Mouse (Mus musculus) heart, postnatal 14 days (tissue): Measurements from ENCODE around the gene Bgn. TPM values are rescaled to one million over a fixed set of nuclear protein-coding genes. Genes with fewer than 3 reads are reported as not detected.

Source experiments
- DNase-seq, 2 experiments: peaks; one replicate each; pipeline ENCODE4 v3.0.0; 2021 to 2022
- intact Hi-C: fragments of 180-260 bp; cut with DNase I; formaldehyde crosslinking; loops from one replicate; pipeline ENCODE4 v1.15.1; 2025
- total RNA-seq, 2 experiments: library from RNA; stranded (reverse); gene quantifications; 2 replicates each; pipeline ENCODE4 v1.2.3; 2021

The Bgn gene
- total RNA-seq, 2 experiments from 2014 or later, result 216 to 248 TPM

DNA sequence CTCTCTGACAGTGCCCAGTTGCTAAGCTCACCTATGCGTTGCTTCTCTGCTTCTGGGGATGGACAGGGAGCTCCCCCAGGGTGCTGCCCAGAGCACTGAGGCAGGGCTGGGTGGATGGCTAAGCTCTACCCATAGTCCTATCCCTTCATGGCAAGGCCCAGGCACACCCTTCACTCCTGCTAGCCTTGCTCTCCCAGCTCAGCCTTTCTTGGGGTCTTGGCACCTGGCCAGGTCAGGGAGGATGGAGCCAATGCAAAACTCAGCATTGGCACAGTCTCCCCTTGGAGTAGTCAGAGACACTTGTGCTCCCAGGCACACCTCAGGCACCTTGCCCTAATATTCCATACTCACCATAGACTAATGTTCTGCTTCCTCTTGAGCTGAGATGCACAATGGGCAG is 674 bp downstream of the Bgn start:
- peak; percentile 17 to 31 for DNase-seq
- intact Hi-C loops, result no loop called here

DNA sequence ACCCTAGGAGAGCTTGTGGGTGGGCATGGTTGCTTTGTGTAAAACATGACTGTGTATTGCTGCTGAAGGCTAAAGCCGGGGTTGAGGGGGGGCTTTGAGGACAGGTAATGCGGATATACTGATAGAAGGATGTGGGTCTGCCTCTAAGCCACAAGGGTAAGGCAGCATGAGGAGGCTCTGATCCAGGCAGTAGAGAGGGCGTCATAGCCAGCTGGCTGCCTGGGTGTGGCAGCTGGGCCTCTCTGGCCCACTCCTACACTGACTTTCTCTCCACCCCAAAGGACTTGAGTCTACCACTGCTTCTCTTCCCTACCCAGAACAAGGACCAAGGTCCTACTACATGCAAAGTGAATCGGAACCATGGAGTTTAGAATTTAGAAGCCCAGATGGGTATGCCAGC is 1.5 kb downstream of the Bgn start:
- intact Hi-C loops, result no loop called here
- no peak for DNase-seq

DNA sequence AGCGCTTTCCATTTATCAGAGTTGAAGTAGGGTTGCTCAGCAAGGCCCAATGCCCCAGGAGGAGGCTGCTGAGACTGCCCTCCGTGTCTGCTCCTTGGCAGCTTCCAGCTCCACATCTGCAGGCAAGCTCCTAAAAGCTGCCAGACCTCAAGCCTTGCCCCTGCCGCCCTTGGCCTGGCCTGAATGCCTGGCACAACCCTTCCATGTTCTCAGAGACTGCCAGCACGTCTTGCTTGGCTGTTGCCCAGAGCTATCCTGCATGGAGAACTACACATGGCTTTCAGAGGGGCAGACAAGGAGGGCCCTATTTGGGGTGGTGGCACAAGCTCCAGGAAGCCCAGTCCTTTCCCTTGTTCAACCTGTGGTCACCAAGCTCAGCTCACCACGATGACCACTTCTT is 3.5 kb downstream of the Bgn start:
- DNase-seq, result peak; percentile 15 to 28
- intact Hi-C loops, result no loop called here

DNA sequence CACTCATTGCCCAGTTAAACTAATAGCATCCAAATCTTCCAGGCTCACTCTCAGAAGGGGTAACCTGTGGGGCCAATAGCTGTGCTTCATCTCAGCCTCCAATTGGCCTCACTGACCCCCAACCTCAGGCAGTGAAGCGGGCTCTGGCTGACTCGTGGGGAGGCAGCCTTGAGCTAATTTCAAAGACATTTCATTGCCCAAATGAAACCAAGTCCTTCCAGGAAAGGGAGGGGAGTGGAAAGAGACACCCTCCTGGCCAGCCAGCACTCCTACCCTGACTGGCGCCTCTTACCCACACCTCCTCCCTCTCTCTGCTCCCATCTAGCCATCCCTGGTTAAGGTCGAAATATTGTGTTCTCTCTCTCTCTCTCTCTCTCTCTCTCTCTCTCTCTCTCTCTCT is 6.8 kb downstream of the Bgn start:
- intact Hi-C loops, result loop anchor here (5.0 kb wide), 2 partner anchors 178 to 438 kb away; no protein-coding TSS in a partner anchor
- DNase-seq, result no peak

DNA sequence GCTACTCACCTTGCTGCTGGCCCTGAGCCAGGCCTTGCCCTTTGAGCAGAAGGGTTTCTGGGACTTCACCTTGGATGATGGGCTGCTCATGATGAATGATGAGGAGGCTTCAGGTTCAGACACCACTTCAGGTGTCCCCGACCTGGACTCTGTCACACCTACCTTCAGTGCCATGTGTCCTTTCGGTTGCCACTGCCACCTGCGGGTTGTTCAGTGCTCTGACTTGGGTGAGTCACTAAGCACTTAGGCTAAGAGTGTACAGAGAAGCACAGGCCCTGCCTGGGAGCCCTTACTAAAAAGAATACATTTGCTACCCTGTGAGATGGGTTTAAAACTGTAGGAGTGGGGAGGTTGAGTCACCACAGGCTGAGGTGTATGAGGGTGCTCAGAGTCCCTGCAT is 7.4 kb downstream of the Bgn start:
- DNase-seq, result no peak
- intact Hi-C loops, result loop anchor here (5.0 kb wide), 2 partner anchors 179 to 439 kb away; no protein-coding TSS in a partner anchor

DNA sequence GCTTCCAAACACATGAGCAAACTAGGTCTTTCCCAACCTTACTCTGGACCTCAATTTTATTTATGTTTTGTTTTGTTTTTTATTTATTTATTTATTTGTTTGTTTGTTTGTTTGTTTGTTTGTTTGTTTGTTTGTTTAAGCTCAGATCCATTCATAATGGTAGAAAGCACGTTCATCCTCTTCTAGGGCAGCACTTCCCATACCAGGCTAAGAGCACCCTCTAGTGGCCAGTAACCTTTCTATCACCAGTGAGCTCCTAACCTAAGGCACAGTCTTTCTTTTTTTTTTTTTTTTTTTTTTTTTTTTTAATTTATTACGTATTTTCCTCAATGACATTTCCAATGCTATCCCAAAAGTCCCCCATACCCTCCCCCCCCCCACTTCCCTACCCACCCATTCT is 10.2 kb downstream of the Bgn start:
- DNase-seq, result peak; percentile 42 to 77
- intact Hi-C loops, result loop anchor here (1.0 to 5.0 kb wide), 4 partner anchors 34 to 441 kb away; partner anchors contain the start of gene Haus7

DNA sequence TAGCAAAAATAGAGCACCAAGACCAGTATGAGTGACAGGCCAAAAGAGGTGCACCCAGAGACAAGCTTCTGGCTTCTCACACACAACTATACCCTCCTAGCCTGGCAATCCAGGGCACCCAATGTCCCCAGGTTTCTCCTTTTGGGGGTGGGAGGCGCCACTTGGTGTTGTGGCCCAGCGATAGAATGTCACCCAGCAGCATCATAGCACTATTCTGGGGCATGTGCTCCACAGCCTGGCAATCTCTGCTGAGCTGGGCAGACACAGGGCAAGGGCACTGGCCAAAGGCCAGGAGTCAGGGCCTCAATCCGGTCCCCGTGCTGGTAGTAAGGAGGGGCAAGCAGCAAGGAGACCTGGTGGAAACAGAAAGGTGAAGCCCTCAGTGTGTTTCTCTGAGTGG is 13.3 kb downstream of the Bgn start:
- peak; percentile 11 to 20 for DNase-seq
- intact Hi-C loops, result no loop called here

DNA sequence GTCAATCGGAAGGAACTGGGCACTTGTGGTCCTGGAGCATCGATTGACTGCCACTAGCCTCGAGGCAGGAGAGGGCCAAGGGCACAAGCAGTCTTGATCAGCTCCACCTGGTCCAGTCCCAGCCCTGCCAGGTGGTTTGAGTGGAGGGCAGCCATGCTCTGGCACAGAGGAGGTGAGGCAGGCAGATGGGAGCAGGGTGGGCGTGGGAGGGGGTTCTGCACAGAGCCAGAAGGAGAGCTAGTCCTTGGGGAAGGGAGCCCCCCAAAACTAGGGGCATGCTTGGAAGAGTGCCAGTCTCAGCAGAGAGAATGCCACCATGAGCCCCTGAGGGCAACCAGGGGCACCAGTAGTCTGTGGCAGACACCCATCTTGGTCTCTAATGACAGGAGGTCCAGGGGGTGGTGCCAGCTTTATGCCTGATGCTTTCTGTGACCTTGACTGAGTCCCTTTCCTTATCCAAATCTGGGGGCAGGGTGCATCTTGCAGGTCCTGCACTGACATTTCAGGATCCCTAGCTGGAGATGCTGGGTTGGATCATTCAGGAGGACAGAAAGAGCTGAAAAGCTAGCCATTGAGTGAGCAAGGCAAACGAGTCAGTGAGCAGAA is 21.8 kb downstream of the Bgn start:
- no peak for DNase-seq
- intact Hi-C loops, result no loop called here

DNA sequence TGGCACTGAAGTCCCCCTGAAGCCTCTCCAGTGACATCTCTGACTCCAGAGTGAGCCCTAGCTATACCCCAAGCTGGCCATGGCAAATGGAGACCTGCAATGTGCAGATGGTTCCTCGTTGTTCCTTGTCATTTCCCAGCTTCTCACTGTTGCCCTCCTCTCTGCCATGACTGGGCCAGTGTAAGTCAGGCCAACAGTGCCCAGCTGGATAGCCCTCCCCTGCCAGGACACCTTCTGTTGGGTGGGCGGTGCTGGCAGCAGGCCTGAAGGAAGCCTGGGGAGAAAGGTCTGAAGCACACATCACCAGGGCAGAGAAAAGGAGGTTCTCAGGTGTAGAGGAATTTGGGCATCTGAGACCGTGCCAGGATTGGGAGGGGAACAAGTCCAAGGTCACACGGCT is 23.2 kb downstream of the Bgn start:
- no peak for DNase-seq
- intact Hi-C loops, result no loop called here

DNA sequence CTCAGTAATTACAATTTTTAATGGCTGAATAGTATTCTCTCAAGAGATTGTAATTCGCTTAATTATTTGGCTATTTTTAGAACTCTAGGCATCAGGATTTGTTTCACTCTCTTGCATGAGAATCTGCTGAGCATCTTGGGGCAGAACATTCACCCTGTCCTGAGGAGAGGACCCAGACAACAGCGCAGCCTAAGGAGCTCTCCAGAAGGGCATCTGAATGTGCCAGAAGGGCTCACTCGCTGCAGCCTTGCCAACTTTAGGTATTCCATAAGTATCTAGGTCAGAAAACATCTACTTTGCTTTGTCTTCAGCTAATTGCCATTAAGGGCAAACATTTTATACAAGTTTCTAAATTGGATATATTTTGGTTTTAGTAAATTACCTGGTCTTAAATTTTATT is 25.8 kb downstream of the Bgn start:
- DNase-seq, result no peak
- intact Hi-C loops, result no loop called here

DNA sequence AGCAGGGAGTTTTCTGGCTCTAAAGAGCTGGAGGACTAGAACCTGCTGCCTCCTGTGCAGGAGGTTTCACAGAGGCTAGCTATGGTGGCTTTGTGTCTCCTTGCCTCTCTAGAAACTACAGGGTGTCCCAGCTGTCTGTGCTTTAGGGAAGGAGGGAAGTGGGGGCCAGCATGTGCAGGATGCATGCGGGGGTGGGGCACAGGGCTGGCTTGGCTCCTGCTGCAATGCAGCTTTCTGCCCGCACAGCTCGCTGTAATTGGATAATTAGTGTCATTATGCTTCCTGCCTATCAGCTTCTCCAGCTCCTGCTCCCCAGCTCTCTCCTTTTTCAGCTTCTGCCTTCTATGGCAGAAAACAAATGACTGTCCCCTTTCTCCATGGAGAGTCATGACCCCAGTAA is 29.5 kb downstream of the Bgn start:
- DNase-seq, result no peak
- intact Hi-C loops, result no loop called here

DNA sequence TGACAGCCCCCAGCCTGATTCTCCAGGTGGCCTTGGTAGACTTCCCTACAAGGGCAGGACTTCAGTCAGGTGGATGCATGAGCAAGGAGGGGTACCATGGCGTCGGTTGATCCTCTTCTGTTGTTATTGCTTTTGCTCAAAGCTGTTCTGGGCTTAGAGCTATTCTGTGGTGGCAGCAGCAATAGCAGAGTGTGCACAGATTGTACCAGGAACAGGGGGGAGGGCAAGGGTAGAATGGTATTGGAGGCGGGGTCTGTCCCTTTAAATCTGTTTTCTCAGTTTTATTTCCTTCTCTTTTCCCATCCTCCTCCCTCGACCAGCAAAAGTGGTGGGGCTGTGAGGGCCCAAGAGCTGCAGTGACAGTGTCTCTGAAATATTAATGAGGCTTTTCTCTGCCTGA is 33.2 kb downstream of the Bgn start:
- intact Hi-C loops, result no loop called here
- no peak for DNase-seq

DNA sequence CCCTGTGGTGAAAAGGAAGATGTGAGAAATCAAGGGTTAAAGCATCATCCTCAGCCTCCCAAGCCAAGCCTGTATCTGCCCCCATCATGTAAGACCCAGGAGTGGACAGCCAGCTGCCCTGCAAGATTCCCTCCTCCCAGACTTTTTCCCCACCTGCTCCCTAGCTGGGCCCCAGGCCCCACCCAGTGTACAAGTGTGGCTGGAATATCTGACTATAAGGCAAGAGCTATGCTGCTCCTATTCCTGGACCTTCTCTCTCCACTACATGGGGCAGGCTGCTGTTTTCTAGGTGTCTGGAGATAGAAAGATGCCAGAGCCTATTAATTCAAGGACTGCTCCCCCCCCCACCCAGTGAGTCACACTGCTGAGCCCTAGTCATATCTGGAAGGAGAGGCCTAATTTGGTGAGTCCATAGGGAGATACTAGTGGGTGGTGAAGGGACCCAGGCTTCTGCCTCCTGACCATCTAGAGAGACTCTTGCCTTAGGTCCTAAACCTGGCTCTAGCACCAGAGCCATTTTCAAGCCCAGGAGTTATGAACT is 33.7 kb downstream of the Bgn start:
- DNase-seq, result no peak
- intact Hi-C loops, result no loop called here

DNA sequence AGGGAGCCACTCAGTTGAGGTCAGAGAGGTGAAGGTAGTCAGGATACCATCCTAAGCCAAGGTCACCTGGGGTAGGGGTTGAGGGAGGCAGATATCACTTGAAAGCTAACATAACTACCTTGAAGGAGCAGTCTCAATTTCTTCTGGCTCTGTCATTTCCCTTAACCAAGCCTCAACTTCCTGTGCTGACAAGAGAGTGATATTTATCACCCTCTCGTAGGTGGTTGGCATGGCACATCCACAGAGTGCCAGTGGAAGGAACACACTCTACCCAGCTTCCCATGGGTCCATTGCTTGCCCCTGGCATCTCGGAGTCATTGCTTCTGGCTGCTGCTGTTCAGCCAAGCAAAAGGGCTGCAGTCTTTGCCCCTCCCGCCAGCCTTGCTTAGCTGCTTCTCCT is 37.3 kb downstream of the Bgn start:
- intact Hi-C loops, result no loop called here
- no peak for DNase-seq

DNA sequence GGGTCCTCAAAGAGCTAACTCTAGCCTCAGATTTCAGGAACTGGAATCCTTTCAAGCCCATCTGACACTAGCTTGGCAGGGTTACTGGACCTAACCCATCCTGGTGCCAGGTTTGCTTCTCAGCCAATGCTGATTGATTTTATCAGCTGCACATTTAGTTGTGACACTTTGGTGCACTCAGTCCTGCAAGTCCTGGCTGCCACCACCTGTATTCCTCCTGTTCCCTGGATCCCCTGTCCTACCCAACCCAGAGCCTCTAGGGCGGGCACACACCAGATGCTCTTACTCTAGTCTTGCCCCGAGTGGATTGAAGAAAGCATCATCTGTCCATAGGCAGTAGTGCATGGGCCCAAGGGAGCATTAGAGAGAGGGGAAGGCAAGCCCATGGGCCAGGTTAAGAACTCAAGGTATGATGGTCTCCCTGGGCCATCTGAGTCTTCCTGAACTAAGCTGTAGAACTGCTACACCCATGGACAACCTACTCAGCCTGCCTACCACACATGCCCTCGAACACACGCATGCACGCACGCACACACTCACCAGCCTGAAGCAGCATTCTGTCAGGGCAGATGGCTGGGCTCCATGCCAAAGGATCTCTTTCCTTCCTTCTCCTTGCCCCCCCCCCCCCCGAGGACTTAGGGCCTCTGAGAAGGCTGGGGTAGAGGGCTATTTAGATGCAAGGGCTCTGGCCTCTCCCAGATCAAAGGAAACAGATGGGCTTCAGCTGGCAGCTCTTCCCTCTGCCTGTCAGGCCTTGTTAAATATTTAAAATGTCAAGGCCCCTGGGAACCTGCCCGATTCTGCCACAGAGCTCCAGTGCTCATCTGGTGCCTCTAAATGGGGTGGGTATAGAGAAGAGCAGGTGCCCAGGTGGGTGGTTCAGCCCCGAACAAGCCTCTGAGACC is 41.2 kb downstream of the Bgn start:
- intact Hi-C loops, result no loop called here
- DNase-seq, result no peak

DNA sequence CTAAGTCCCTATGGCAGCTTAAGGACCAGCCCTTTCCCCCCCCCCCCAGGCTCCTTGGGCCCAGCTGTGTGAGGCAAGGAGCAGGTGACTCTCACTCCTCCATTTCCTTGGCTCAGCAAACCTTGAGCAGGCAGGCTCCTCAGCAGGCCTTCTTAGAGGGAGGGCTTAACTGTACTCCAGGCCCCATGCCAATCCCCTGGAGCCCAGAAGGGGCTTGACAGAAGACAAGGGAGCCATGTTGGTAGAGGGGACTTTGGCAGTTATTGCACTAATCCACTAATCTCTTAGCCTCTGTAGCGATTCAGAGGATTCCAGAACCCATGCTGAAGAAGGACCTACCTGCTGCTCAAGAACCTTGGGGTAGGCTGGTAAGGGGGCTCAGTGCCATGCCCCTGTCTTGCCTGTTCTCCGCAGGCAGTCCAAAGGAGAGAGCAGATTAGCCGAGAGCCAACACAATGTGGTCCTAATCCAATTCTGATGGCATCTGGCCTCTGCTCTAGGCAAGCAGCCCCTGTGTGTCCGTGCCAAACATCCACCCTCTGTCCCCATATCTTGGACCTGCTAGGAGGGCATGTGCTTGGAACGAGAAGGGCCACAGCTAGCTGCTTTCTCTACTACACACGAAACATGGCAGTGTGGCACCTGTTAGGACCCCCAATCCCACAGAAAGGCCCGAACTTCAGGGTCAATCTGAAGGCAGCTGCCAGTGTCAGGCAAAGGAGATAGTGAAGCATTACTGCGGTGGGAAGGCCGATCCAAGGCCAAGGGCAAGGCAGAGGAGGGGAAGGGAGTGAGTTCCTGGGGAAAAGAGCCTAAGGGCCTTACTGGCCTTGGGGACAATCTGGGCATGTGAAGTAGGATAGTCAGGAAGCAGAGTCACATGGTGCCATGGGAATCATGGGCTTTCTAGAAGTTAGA is 42.1 kb downstream of the Bgn start:
- intact Hi-C loops, result no loop called here
- DNase-seq, result no peak

DNA sequence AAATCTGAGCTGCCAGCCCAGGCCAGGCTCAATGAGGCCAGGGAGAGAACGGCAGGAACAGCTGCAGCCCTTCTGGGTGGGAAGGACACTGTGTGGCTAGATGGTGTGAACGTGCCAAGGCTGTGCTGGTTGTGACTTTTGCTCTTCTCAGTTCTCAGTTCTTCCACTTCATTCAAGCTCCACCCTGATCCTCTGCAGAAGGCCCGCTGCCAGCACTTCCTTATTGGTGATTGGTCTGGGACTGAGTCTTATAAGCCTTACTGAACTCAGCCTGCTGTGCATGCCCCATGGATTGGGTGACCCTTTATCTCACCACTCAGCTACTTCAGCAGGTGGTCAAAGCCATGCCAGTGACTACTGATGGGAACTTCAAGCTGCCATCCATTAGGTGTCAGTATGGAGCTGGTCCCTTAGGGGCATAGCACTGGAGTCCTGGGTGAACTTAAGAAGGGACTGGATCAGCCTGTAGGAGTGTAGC is 43.0 kb downstream of the Bgn start:
- DNase-seq, result peak in 1 of 2 experiments; percentile 8
- intact Hi-C loops, result no loop called here

DNA sequence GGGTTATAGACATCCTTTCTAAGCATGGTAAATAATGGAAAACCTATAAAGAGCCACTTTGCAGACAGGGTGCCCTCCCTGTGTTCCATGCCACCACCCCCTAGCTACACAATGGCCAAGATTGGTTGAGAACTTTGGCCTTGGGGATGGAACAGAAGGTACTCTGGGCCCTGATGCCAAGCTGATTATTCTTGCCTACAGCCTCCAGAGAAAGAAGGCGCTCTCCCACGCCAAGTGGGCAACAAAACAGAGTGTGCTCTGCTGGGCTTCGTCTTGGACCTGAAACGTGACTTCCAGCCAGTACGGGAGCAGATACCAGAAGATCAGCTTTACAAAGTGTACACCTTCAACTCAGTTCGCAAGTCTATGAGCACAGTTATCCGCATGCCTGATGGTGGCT is 54.5 kb downstream of the Bgn start:
- no peak for DNase-seq
- intact Hi-C loops, result no loop called here

DNA sequence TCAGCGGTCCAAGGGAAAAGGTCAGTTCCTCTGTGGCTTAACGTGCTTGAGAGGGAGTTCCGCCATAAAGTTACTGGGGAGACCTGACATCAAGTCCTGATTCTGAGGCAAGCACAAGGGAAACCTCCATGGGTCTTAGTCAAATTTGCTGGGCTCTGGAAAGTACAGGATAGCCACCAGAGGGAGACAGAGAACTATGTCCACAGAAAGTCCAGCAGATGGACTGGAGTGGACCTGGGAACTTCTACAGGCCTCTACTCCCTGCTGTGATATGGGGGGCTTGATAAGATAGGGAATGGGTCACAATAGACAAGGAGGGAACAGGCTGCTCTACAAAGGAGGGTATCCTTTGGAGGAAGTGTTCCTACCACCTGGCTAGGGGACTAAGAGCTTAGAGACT is 59.9 kb downstream of the Bgn start:
- intact Hi-C loops, result no loop called here
- DNase-seq, result peak in 1 of 2 experiments; percentile 13
